Mouse (Mus musculus) MN1 (cell line): Measurements from ENCODE around the gene Tgfb2.

Source experiments
- DNase-seq: peaks from one replicate; pipeline ENCODE4 v3.0.0-alpha.2; 2016; ENCODE audit warnings: low spot score

Tgfb2 gene

GRCm38 (mm10) chr1:186656201-186656600, 49.6 kb downstream of the Tgfb2 start:
- DNase-seq, result no peak

GRCm38 (mm10) chr1:186655096-186655495, 50.7 kb downstream of the Tgfb2 start:
- peak; percentile 78 for DNase-seq

GRCm38 (mm10) chr1:186652208-186652607, 53.6 kb downstream of the Tgfb2 start:
- DNase-seq, result no peak

- DNase-seq, result no peak
Observed at GRCm38 (mm10) chr1:186650011-186650410, 55.8 kb downstream of the Tgfb2 start.

GRCm38 (mm10) chr1:186637304-186638213, 68.2 kb downstream of the Tgfb2 start:
- DNase-seq, result peak; percentile 22

GRCm38 (mm10) chr1:186635045-186635444, 70.7 kb downstream of the Tgfb2 start:
- DNase-seq, result no peak

GRCm38 (mm10) chr1:186631457-186631856, 74.3 kb downstream of the Tgfb2 start:
- DNase-seq, result no peak

- DNase-seq, result no peak
Observed at GRCm38 (mm10) chr1:186630971-186631370, 74.8 kb downstream of the Tgfb2 start.

- DNase-seq, result no peak
Observed at GRCm38 (mm10) chr1:186627451-186627995, 78.3 kb downstream of the Tgfb2 start.

- DNase-seq, result no peak
Observed at GRCm38 (mm10) chr1:186624474-186624873, 81.3 kb downstream of the Tgfb2 start.

- DNase-seq, result no peak
Observed at GRCm38 (mm10) chr1:186621812-186622211, 84.0 kb downstream of the Tgfb2 start.

- DNase-seq, result no peak
Observed at GRCm38 (mm10) chr1:186618285-186618684, 87.5 kb downstream of the Tgfb2 start.

- no peak for DNase-seq
Observed at GRCm38 (mm10) chr1:186611371-186611770, 94.4 kb downstream of the Tgfb2 start.

- no peak for DNase-seq
Observed at GRCm38 (mm10) chr1:186610481-186610880, 95.3 kb downstream of the Tgfb2 start.

GRCm38 (mm10) chr1:186609793-186610233, 96.0 kb downstream of the Tgfb2 start:
- DNase-seq, result peak; percentile 78

GRCm38 (mm10) chr1:186608116-186608515, 97.7 kb downstream of the Tgfb2 start:
- DNase-seq, result no peak

GRCm38 (mm10) chr1:186605635-186606034, 100.2 kb downstream of the Tgfb2 start:
- DNase-seq, result no peak

- DNase-seq, result no peak
Observed at GRCm38 (mm10) chr1:186604124-186604523, 101.7 kb downstream of the Tgfb2 start.

GRCm38 (mm10) chr1:186588226-186588625, 117.6 kb downstream of the Tgfb2 start:
- DNase-seq, result no peak

GRCm38 (mm10) chr1:186587065-186587804, 118.6 kb downstream of the Tgfb2 start:
- peak; percentile 19 for DNase-seq

- no peak for DNase-seq
Observed at GRCm38 (mm10) chr1:186585571-186586164, 120.1 kb downstream of the Tgfb2 start.

- no peak for DNase-seq
Observed at GRCm38 (mm10) chr1:186583933-186584332, 121.9 kb downstream of the Tgfb2 start.
